Mouse (Mus musculus) E14TG2a.4 (cell line): ENCODE results near the gene Srd5a2.

ENCODE experiments used
- CTCF ChIP-seq: conservative IDR thresholded peaks from 2 replicates; pipeline ENCODE4 v1.5.1; 2014; ENCODE audit warnings: low read length
- POU5F1 ChIP-seq: IDR thresholded peaks from 2 replicates; pipeline ENCODE4 v1.6.1; 2014; ENCODE audit warnings: low read length, borderline replicate concordance

- TF ChIP-seq CTCF (no peak), POU5F1 (no peak)
These were observed 40.3 kb upstream of the Srd5a2 start for GRCm38 (mm10) chr17:74088016-74088415.
